Mouse (Mus musculus) heart, postnatal 0 days (tissue): Measurements from ENCODE around the gene Evi2b.

Source experiments
- CTCF ChIP-seq: IDR thresholded peaks from 2 replicates; pipeline ENCODE4 v1.5.1; 2016; ENCODE audit warnings: antibody characterized with exemption, control low read depth, low read depth
- EP300 ChIP-seq: IDR thresholded peaks from 2 replicates; pipeline ENCODE4 v1.6.1; 2016; ENCODE audit warnings: antibody characterized with exemption, low read depth

- TF ChIP-seq CTCF (no peak), EP300 (no peak)
These were observed 3.0 kb upstream of the Evi2b start for GRCm38 (mm10) chr11:79526549-79526948.
